Mouse (Mus musculus): ENCODE data around the gene Gng7.

Gng7 gene

GRCm38 (mm10) chr10:81025639-81026275 is 11.0 kb upstream of the Gng7 start, which contains the start of gene Diras1:
TSS of gene Diras1 (minus strand) at chr10:81025662.
- DNase-seq (ENCODE audit: low spot score in 2 of 2) = no peak

- no peak for DNase-seq (ENCODE audit: low spot score in 2 of 2)
Measured at GRCm38 (mm10) chr10:81025047-81025621, 10.4 kb upstream of the Gng7 start.

- DNase-seq (ENCODE audit: low spot score in 2 of 2) = no peak
Measured at GRCm38 (mm10) chr10:81024346-81024937, 9.7 kb upstream of the Gng7 start.

- DNase-seq (ENCODE audit: low spot score in 2 of 2) = no peak
Measured at GRCm38 (mm10) chr10:81022744-81023143, 8.0 kb upstream of the Gng7 start.

- no peak for DNase-seq (ENCODE audit: low spot score in 2 of 2)
Measured at GRCm38 (mm10) chr10:81021547-81022110, 6.9 kb upstream of the Gng7 start.

- DNase-seq (ENCODE audit: low spot score in 2 of 2) = no peak
Measured at GRCm38 (mm10) chr10:81020207-81020606, 5.5 kb upstream of the Gng7 start.

- no peak for DNase-seq (ENCODE audit: low spot score in 2 of 2)
Measured at GRCm38 (mm10) chr10:81019687-81020086, 4.9 kb upstream of the Gng7 start.

GRCm38 (mm10) chr10:81018326-81018725 is 3.6 kb upstream of the Gng7 start:
- DNase-seq (ENCODE audit: low spot score in 2 of 2) = no peak

GRCm38 (mm10) chr10:81016645-81017044 is 1.9 kb upstream of the Gng7 start:
- DNase-seq (ENCODE audit: low spot score in 2 of 2) = peak; percentile 47 to 84

GRCm38 (mm10) chr10:81015666-81016065 is 921 bp upstream of the Gng7 start:
- DNase-seq (ENCODE audit: low spot score in 2 of 2) = no peak

GRCm38 (mm10) chr10:81010851-81011250 is 3.9 kb downstream of the Gng7 start:
- no peak for DNase-seq (ENCODE audit: low spot score in 2 of 2)

- DNase-seq (ENCODE audit: low spot score in 2 of 2) = no peak
Measured at GRCm38 (mm10) chr10:81007240-81007639, 7.5 kb downstream of the Gng7 start.

- DNase-seq (ENCODE audit: low spot score in 2 of 2) = no peak
Measured at GRCm38 (mm10) chr10:81006005-81006677, 8.6 kb downstream of the Gng7 start.

GRCm38 (mm10) chr10:81001161-81001560 is 13.6 kb downstream of the Gng7 start:
- DNase-seq (ENCODE audit: low spot score in 2 of 2) = no peak

GRCm38 (mm10) chr10:81000197-81001062 is 14.3 kb downstream of the Gng7 start:
- DNase-seq (ENCODE audit: low spot score in 2 of 2) = no peak

GRCm38 (mm10) chr10:80999362-81000196 is 15.2 kb downstream of the Gng7 start:
- DNase-seq (ENCODE audit: low spot score in 2 of 2) = peak; percentile 75 to 85

- DNase-seq (ENCODE audit: low spot score in 2 of 2) = peak; percentile 60 to 73
Measured at GRCm38 (mm10) chr10:80998778-80999177, 16.0 kb downstream of the Gng7 start.

GRCm38 (mm10) chr10:80998021-80998420 is 16.7 kb downstream of the Gng7 start:
- DNase-seq (ENCODE audit: low spot score in 2 of 2) = no peak

GRCm38 (mm10) chr10:80997332-80997731 is 17.4 kb downstream of the Gng7 start:
- DNase-seq (ENCODE audit: low spot score in 2 of 2) = no peak

GRCm38 (mm10) chr10:80996501-80996900 is 18.2 kb downstream of the Gng7 start:
- no peak for DNase-seq (ENCODE audit: low spot score in 2 of 2)
